Mouse (Mus musculus) limb, embryonic 14.5 days (tissue): ENCODE measurements around the gene Atp5d. TPM values are rescaled to one million over a fixed set of nuclear protein-coding genes. Genes with fewer than 3 reads are reported as not detected.
A peak's percentile ranks its signal among the peaks of the same experiment; 100 is the strongest.

ENCODE experiments used
- ATAC-seq: fragments of 200-750 bp; cut with Nextera tagmentation; 2 replicates; pipeline ENCODE4 v1.8.0; 2017; ENCODE audit warnings: low read depth, moderate number of reproducible peaks, moderate TSS enrichment; ENCODE audit not compliant: low FRiP score
- DNase-seq: peaks from one replicate; pipeline ENCODE4 v3.0.0-alpha.2; 2015; ENCODE audit warnings: low spot score
- H3K27ac ChIP-seq: fragments of 300-500 bp; sonication (generic); replicated peaks from 2 replicates; pipeline ENCODE4 v1.5.1; 2014; ENCODE audit warnings: low read depth, mild to moderate bottlenecking, low read length, moderate library complexity, mixed read lengths
- H3K27me3 ChIP-seq: fragments of 300-500 bp; sonication (generic); 2 replicates; pipeline ENCODE4 v1.6.1; 2014; ENCODE audit warnings: low read length, mixed read lengths; ENCODE audit not compliant: control insufficient read depth, insufficient read depth
- H3K36me3 ChIP-seq: fragments of 300-500 bp; sonication (generic); 2 replicates; pipeline ENCODE4 v1.6.1; 2014; ENCODE audit warnings: mild to moderate bottlenecking, low read length, moderate library complexity, mixed read lengths; ENCODE audit not compliant: control insufficient read depth, insufficient read depth
- H3K4me1 ChIP-seq: fragments of 300-500 bp; sonication (generic); 2 replicates; pipeline ENCODE4 v1.6.1; 2014; ENCODE audit warnings: antibody characterized with exemption, low read length, mixed read lengths; ENCODE audit not compliant: control insufficient read depth, insufficient read depth
- H3K4me2 ChIP-seq: fragments of 300-500 bp; sonication (generic); replicated peaks from 2 replicates; pipeline ENCODE4 v1.6.1; 2014; ENCODE audit warnings: low read depth, mild to moderate bottlenecking, low read length, moderate library complexity; ENCODE audit not compliant: severe bottlenecking
- H3K4me3 ChIP-seq: fragments of 300-500 bp; sonication (generic); replicated peaks from 2 replicates; pipeline ENCODE4 v1.5.1; 2014; ENCODE audit warnings: low read length
- H3K9ac ChIP-seq: fragments of 300-500 bp; sonication (generic); 2 replicates; pipeline ENCODE4 v1.6.1; 2014; ENCODE audit warnings: mild to moderate bottlenecking, low read depth, low read length, moderate library complexity; ENCODE audit not compliant: severe bottlenecking
- H3K9me3 ChIP-seq: fragments of 300-500 bp; sonication (generic); 2 replicates; pipeline ENCODE4 v1.6.1; 2016; ENCODE audit warnings: low read length; ENCODE audit not compliant: control insufficient read depth
- POLR2A ChIP-seq: fragments of 200-500 bp; IDR thresholded peaks from 2 replicates; pipeline ENCODE4 v1.8.0; 2012; ENCODE audit warnings: inconsistent platforms, mild to moderate bottlenecking, moderate library complexity, borderline replicate concordance; ENCODE audit not compliant: insufficient read depth, insufficient read length; ENCODE audit errors: extremely low read depth
- WGBS: fragments of 180-500 bp; shearing (Covaris S2); extraction: QIAGEN DNeasy Blood & Tissue Kit; methylation state at CpG from one replicate; pipeline ENCODE4 v1.1.7; 2014; 5-methylcytosine and 5-hydroxymethylcytosine counted together
- polyA plus RNA-seq, 2 experiments: library from polyadenylated mRNA; depleted of rRNA in 1 of 2; stranded (reverse) in 1 of 2; unstranded in 1 of 2; fragments of >200 nt; fragmentation: Nextera tagmentation in 1 of 2; extraction: Ambion mirVana in 1 of 2; gene quantifications; 2 replicates each; pipeline versions ENCODE4 v1.2.1 to v1.2.3; 2012 to 2014

Gene Atp5d
- polyA plus RNA-seq, 2 experiments: 449 to 477 TPM

- no peak for TF ChIP-seq POLR2A
- peaks cover 22% of the 10 kb centered on the region for H3K27me3 ChIP-seq
- WGBS: 93% methylated on average over 10 of the region's 10 CpGs
- H3K27ac ChIP-seq: no peak overlapping the region
- no peak overlapping the region for H3K9ac ChIP-seq
- H3K9me3 ChIP-seq: no peaks in the 10 kb centered on the region
- DNase-seq: no peak
- no peak for ATAC-seq
- H3K4me1 ChIP-seq: peaks cover 10% of the 10 kb centered on the region
- H3K4me2 ChIP-seq: no peak overlapping the region
- peaks cover 37% of the 10 kb centered on the region for H3K36me3 ChIP-seq
- H3K4me3 ChIP-seq: no peak overlapping the region
Observed at GRCm38 (mm10) chr10:80187739-80188138, 49.3 kb downstream of the Atp5d start.

GRCm38 (mm10) chr10:80188453-80189024, 50.1 kb downstream of the Atp5d start:
- WGBS: 79% methylated on average over 15 of the region's 15 CpGs
- no peak for TF ChIP-seq POLR2A
- no peak overlapping the region for H3K9ac ChIP-seq
- ATAC-seq: no peak
- no peak for DNase-seq
- no peak overlapping the region for H3K4me3 ChIP-seq
- no peak overlapping the region for H3K27ac ChIP-seq
- H3K9me3 ChIP-seq: no peaks in the 10 kb centered on the region
- H3K36me3 ChIP-seq: peaks cover 33% of the 10 kb centered on the region
- no peak overlapping the region for H3K4me2 ChIP-seq
- peaks cover 22% of the 10 kb centered on the region for H3K27me3 ChIP-seq
- peaks cover 10% of the 10 kb centered on the region for H3K4me1 ChIP-seq

- no peak for TF ChIP-seq POLR2A
- H3K27me3 ChIP-seq: peaks cover 22% of the 10 kb centered on the region
- H3K9me3 ChIP-seq: no peaks in the 10 kb centered on the region
- no peak for ATAC-seq
- peaks cover 30% of the 10 kb centered on the region for H3K36me3 ChIP-seq
- H3K4me2 ChIP-seq: peak overlapping the region; percentile 48
- no peak for DNase-seq
- H3K4me1 ChIP-seq: peaks cover 10% of the 10 kb centered on the region
- no peak overlapping the region for H3K27ac ChIP-seq
- H3K4me3 ChIP-seq: peak overlapping the region; percentile 41
- peak overlapping the region; percentile 58 for H3K9ac ChIP-seq
- WGBS: 12% methylated on average over 21 of the region's 21 CpGs
Observed at GRCm38 (mm10) chr10:80189999-80190398, 51.6 kb downstream of the Atp5d start.

GRCm38 (mm10) chr10:80190491-80191051, 52.1 kb downstream of the Atp5d start:
- 2% methylated on average over 46 of the region's 48 CpGs for WGBS
- H3K36me3 ChIP-seq: peaks cover 30% of the 10 kb centered on the region

GRCm38 (mm10) chr10:80193976-80194375, 55.5 kb downstream of the Atp5d start:
- Histone ChIP-seq H3K4me3 (no peak overlapping the region), H3K9ac (no peak overlapping the region), H3K27me3 (peaks cover 16% of the 10 kb centered on the region), H3K27ac (no peak overlapping the region), H3K4me1 (peaks cover 10% of the 10 kb centered on the region), H3K9me3 (no peaks in the 10 kb centered on the region), H3K36me3 (peaks cover 4% of the 10 kb centered on the region), H3K4me2 (no peak overlapping the region)
- no peak for TF ChIP-seq POLR2A
- 74% methylated on average over 6 of the region's 6 CpGs for WGBS
- no peak for DNase-seq
- ATAC-seq: no peak

More at GRCm38 (mm10) chr10:80190491-80191051, 52.1 kb downstream of the Atp5d start:
- Histone ChIP-seq H3K27me3 (peaks cover 22% of the 10 kb centered on the region), H3K4me1 (peaks cover 10% of the 10 kb centered on the region), H3K27ac (no peak overlapping the region), H3K4me2 (peak overlapping the region; percentile 48), H3K9me3 (no peaks in the 10 kb centered on the region), H3K9ac (peak overlapping the region; percentile 58), H3K4me3 (peak overlapping the region; percentile 41)
- TF ChIP-seq POLR2A: no peak
- ATAC-seq: 0 out of 2 replicates have a peak, but pooled peaks have one; percentile 19
- no peak for DNase-seq
